Comparison of ENCODE assay signal across 32 mouse cellular contexts in genomic region chr4:56942567-56942966, GRCm38 (mm10). TPM values are rescaled to one million over a fixed set of nuclear protein-coding genes. Genes with fewer than 3 reads are reported as not detected.
DNase-seq lines count a peak whose midpoint lies in the region; ATAC-seq lines count a peak whose summit lies in the region.
"Had no signal": no experiment of that assay in that cellular context is flagged by ENCODE, and none has a peak within 500 bp of the region (broad histone marks: within the 10 kb centered on the region; RNA-seq: fewer than 3 reads in every experiment).

No protein-coding gene starts in this region.

- H3K4me1 ChIP-seq in heart, embryonic 14.5 days (ENCODE audit: control insufficient read depth in 2 of 2, insufficient read depth in 2 of 2, low read length in 2 of 2): peaks cover 32 to 70% of the 10 kb centered on the region in 2 experiments
- H3K4me1 ChIP-seq in lung, embryonic 15.5 days: peaks cover 54% of the 10 kb centered on the region
- H3K4me1 ChIP-seq in midbrain, embryonic 14.5 days (ENCODE audit: control insufficient read depth, insufficient read depth, low read length): peaks cover 9% of the 10 kb centered on the region

- peaks cover 4% of the 10 kb centered on the region; the same call in 1 of the 2 replicates for H3K36me3 ChIP-seq in heart, embryonic 14.5 days (ENCODE audit: control insufficient read depth, insufficient read depth, low read length)
- H3K36me3 ChIP-seq in lung, embryonic 15.5 days: no peaks in the 10 kb centered on the region
- no peaks in the 10 kb centered on the region for H3K36me3 ChIP-seq in midbrain, embryonic 14.5 days (ENCODE audit: control insufficient read depth, insufficient read depth, low read length)
- H3K36me3 ChIP-seq: hindbrain, embryonic 15.5 days had no signal

- H3K27ac ChIP-seq in heart, embryonic 14.5 days (replicated peaks in 1 of 2; ENCODE audit: control insufficient read depth in 1 of 2, insufficient read depth in 1 of 2, low read depth in 2 of 2, low read length in 2 of 2): peak overlapping the region; percentile 25 to 66; a peak in 1 of 4 replicates
- 0 out of 2 replicates have a peak overlapping the region, but pooled peaks have one; percentile 22 for H3K27ac ChIP-seq in lung, embryonic 15.5 days
- no peak overlapping the region for H3K27ac ChIP-seq in midbrain, embryonic 14.5 days (replicated peaks; ENCODE audit: low read depth, low read length)
- H3K27ac ChIP-seq: hindbrain, embryonic 15.5 days; layer of hippocampus, adult 2 months; limb, embryonic 10.5 days had no signal

- ATAC-seq in frontal cortex, adult (ENCODE audit: low TSS enrichment): peak; percentile 35
- no peak for ATAC-seq in heart, embryonic 14.5 days (ENCODE audit: insufficient number of reproducible peaks, insufficient read depth, low FRiP score, low read depth)
- no peak for ATAC-seq in lung, embryonic 15.5 days (ENCODE audit: borderline replicate concordance, extremely low read depth, low FRiP score, low TSS enrichment)
- ATAC-seq in midbrain, embryonic 14.5 days (ENCODE audit: low FRiP score, low TSS enrichment): no peak
- ATAC-seq: CD4-positive, CD25-positive, alpha-beta regulatory T cell, adult 4 months; forebrain, embryonic 16.5 days; liver, postnatal 0 days; midbrain, embryonic 16.5 days had no signal

- H3K4me3 ChIP-seq in heart, embryonic 14.5 days (ENCODE audit: control insufficient read depth in 1 of 2, insufficient read depth in 1 of 2, low read depth in 1 of 2, low read length in 2 of 2): no peak overlapping the region
- H3K4me3 ChIP-seq in lung, embryonic 15.5 days: no peak overlapping the region
- no peak overlapping the region for H3K4me3 ChIP-seq in midbrain, embryonic 14.5 days (replicated peaks; ENCODE audit: low read depth, low read length)
- H3K4me3 ChIP-seq: hindbrain, embryonic 15.5 days; layer of hippocampus, adult 2 months; limb, embryonic 10.5 days had no signal

- H3K9me3 ChIP-seq in heart, embryonic 14.5 days (ENCODE audit: control insufficient read depth, low read length): no peaks in the 10 kb centered on the region
- H3K9me3 ChIP-seq in lung, embryonic 15.5 days: no peaks in the 10 kb centered on the region
- no peaks in the 10 kb centered on the region for H3K9me3 ChIP-seq in midbrain, embryonic 14.5 days (ENCODE audit: control insufficient read depth, low read length)
- H3K9me3 ChIP-seq: G1E; hindbrain, embryonic 15.5 days; limb, embryonic 10.5 days had no signal

- peak overlapping the region; percentile 72; the same call in 1 of the 2 replicates for H3K4me2 ChIP-seq in heart, embryonic 14.5 days (ENCODE audit: low read length)
- no peak overlapping the region for H3K4me2 ChIP-seq in lung, embryonic 15.5 days
- H3K4me2 ChIP-seq in midbrain, embryonic 14.5 days (ENCODE audit: low read length): no peak overlapping the region
- H3K4me2 ChIP-seq: hindbrain, embryonic 15.5 days had no signal

- no peaks in the 10 kb centered on the region for H3K27me3 ChIP-seq in heart, embryonic 14.5 days (ENCODE audit: control insufficient read depth, insufficient read depth, low read length)
- H3K27me3 ChIP-seq in lung, embryonic 15.5 days: no peaks in the 10 kb centered on the region
- no peaks in the 10 kb centered on the region for H3K27me3 ChIP-seq in midbrain, embryonic 14.5 days (ENCODE audit: control insufficient read depth, insufficient read depth, low read length)
- H3K27me3 ChIP-seq: hindbrain, embryonic 15.5 days had no signal

- WGBS in heart, embryonic 14.5 days: 65% methylated on average over 1 of the region's 1 CpGs
- 59% methylated on average over 1 of the region's 1 CpGs for WGBS in lung, embryonic 15.5 days
- 78% methylated on average over 1 of the region's 1 CpGs for WGBS in midbrain, embryonic 14.5 days

- DNase-seq in frontal cortex, postnatal 14 days (ENCODE audit: low spot score in 2 of 2): no peak
- DNase-seq in heart, postnatal 10 days: no peak
- no peak for DNase-seq in lung, postnatal 14 days
- DNase-seq in fat pad, adult 2 months (ENCODE audit: extremely low read depth, low read depth, low spot score): peak; percentile 39
- no peak for DNase-seq in midbrain, embryonic 14.5 days
- DNase-seq: adrenal gland, postnatal 25 days; cerebellum, adult 18-20 months; cerebellum, postnatal 25 days; embryo, embryonic 11 days; kidney, adult 18-20 months; kidney, postnatal 10 days; layer of hippocampus, postnatal 36 days; liver, postnatal 0 days; right cerebral cortex, postnatal 25 days; thymus, adult 18-20 months; thymus, postnatal 4 days had no signal

- intact Hi-C loops in heart, postnatal 10 days (cut with DNase I): no loop called here

- peak overlapping the region; percentile 19; the same call in 1 of the 2 replicates for H3K9ac ChIP-seq in heart, embryonic 14.5 days (ENCODE audit: low read length)
- H3K9ac ChIP-seq in lung, embryonic 15.5 days: no peak overlapping the region
- H3K9ac ChIP-seq in midbrain, embryonic 14.5 days (replicated peaks; ENCODE audit: low read length): no peak overlapping the region
- H3K9ac ChIP-seq: hindbrain, embryonic 15.5 days; liver, postnatal 0 days had no signal

RNA-seq across cellular contexts. Expression of gene Tmem245, which starts 4.7 kb away (rescaled TPM):
- polyA plus RNA-seq in heart, embryonic 14.5 days (2014; fragmentation: Nextera tagmentation; extraction: Ambion mirVana): 21.6 and 22.7 TPM in 2 replicates
- total RNA-seq in heart, postnatal 10 days (2021): 10 to 100 TPM; 62.1 to 72.7 TPM
- 10.8 and 12.3 TPM in 2 replicates for polyA plus RNA-seq in lung, embryonic 15.5 days (2015; fragmentation: Nextera tagmentation; extraction: Ambion mirVana)
- 9.2 and 10.1 TPM in 2 replicates for polyA plus RNA-seq in midbrain, embryonic 14.5 days (2014; fragmentation: Nextera tagmentation; extraction: Ambion mirVana)

RNA-seq across cellular contexts. Expression of gene Frrs1l, which starts 47.6 kb away (rescaled TPM):
- polyA plus RNA-seq in heart, embryonic 14.5 days (2014; fragmentation: Nextera tagmentation; extraction: Ambion mirVana): 0.12 and 0.23 TPM in 2 replicates
- total RNA-seq in heart, postnatal 10 days (2021): under 1 TPM in 1 of 2 experiments, not detected in 1; 0.05 TPM
- polyA plus RNA-seq in lung, embryonic 15.5 days (2015; fragmentation: Nextera tagmentation; extraction: Ambion mirVana): 2.2 TPM in 2 replicates
- polyA plus RNA-seq in midbrain, embryonic 14.5 days (2014; fragmentation: Nextera tagmentation; extraction: Ambion mirVana): 21.3 and 24.3 TPM in 2 replicates
- total RNA-seq: gastrocnemius, adult 18-20 months; granulocyte monocyte progenitor cell, adult 5-6 weeks; liver, adult 2 months; megakaryocyte-erythroid progenitor cell, adult 5-6 weeks; neutrophil, adult 5-6 weeks had no signal
- polyA plus RNA-seq: CD4-positive, CD25-positive, alpha-beta regulatory T cell, adult 4 months; G1E; liver, adult 2 months; liver, postnatal 0 days; spleen, adult 2 months had no signal
